Comparison of ENCODE assay signal across 8 mouse cellular contexts in the genomic region with DNA sequence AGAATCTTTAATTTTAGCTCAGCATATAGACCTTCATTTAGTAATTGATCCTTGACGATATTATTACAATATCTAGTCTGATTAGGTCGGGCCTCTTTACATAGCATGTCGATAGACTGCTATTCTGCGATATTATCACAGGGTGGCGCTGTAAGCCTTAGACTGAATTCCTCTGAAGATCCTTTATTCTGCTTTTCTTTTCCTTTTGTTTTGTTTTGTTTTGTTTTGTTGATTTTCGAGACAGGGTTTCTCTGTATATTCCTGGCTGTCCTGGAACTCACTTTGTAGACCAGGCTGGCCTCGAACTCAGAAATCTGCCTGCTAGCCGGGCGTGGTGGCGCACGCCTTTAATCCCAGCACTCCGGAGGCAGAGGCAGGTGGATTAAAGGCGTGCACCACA. TPM values are rescaled to one million over a fixed set of nuclear protein-coding genes. Genes with fewer than 3 reads are reported as not detected.
DNase-seq lines count a peak whose midpoint lies in the region; ATAC-seq and TF ChIP-seq lines count a peak whose summit lies in the region.
"Not testable (repeated sequence)": the region's sequence is repeated elsewhere in the genome, so short reads cannot be mapped to it uniquely, and the experiment has no call there.

No protein-coding gene starts in this region.

- H3K36me3 ChIP-seq in limb, embryonic 13.5 days; macrophage (ENCODE audit: inconsistent target): not testable (repeated sequence)

- DNase-seq in 3T3-L1 (ENCODE audit: low read depth, low spot score) (peak; percentile 68), adipocyte (ENCODE audit: low spot score) (peak; percentile 52)
- peak; percentile 87 for DNase-seq in embryo, embryonic 10.5 days (ENCODE audit: low spot score)
- peak; percentile 86 for DNase-seq in induced T-regulatory cell, adult 2 months (ENCODE audit: low read depth)

- H3K4me2 ChIP-seq in limb, embryonic 13.5 days (replicated peaks): peak overlapping the region; percentile 36

- H3K4me3 ChIP-seq in limb, embryonic 13.5 days: peak overlapping the region; percentile 13; the same call in 1 of the 2 replicates
- peak overlapping the region; percentile 31 for H3K4me3 ChIP-seq in macrophage (ENCODE audit: inconsistent target)
- H3K4me3 ChIP-seq in olfactory bulb, adult 2 months (ENCODE audit: insufficient read depth, low read depth, low read length): peak overlapping the region; percentile 26

- not testable (repeated sequence) for H3K79me2 ChIP-seq in macrophage (ENCODE audit: inconsistent target)

- ATAC-seq in granulocyte monocyte progenitor cell, adult 5-6 weeks (replicated peaks; ENCODE audit: poor library complexity, severe bottlenecking): peak; percentile 65; the same call in 1 of the 2 replicates
- ATAC-seq in limb, embryonic 13.5 days (ENCODE audit: low FRiP score, low read depth): not testable (repeated sequence)

- H3K4me1 ChIP-seq in limb, embryonic 13.5 days; olfactory bulb, adult 2 months (ENCODE audit: control insufficient read depth, insufficient read depth, low read length): not testable (repeated sequence)

- H3K27ac ChIP-seq in limb, embryonic 13.5 days; macrophage; olfactory bulb, adult 2 months (ENCODE audit: insufficient read depth, low read depth, low read length): not testable (repeated sequence)

- H3K9me3 ChIP-seq in limb, embryonic 13.5 days: not testable (repeated sequence)

- not testable (repeated sequence) for TF ChIP-seq CTCF in olfactory bulb, adult 2 months (IDR thresholded peaks at IDR 0.05; ENCODE audit: insufficient read depth, low read depth, low read length)

- H3K27me3 ChIP-seq in limb, embryonic 13.5 days: peaks cover 41% of the 10 kb centered on the region

- not testable (repeated sequence) for TF ChIP-seq POLR2A in olfactory bulb, adult 2 months (IDR thresholded peaks at IDR 0.05; ENCODE audit: insufficient read depth, low read depth, low read length)

- 27% methylated on average over 13 of the region's 13 CpGs for WGBS in limb, embryonic 13.5 days
- 19% methylated on average over 13 of the region's 13 CpGs for WGBS in macrophage (ENCODE audit: missing documents)
- 8% methylated on average over 13 of the region's 13 CpGs for WGBS in olfactory bulb, adult 2 months

- not testable (repeated sequence) for H3K9ac ChIP-seq in limb, embryonic 13.5 days

RNA-seq across cellular contexts. Expression of a gene that starts 13.4 kb away (rescaled TPM):
- total RNA-seq in granulocyte monocyte progenitor cell, adult 5-6 weeks (2014; fragmentation: Nextera tagmentation): 1.8 and 4.4 TPM in 2 replicates
- total RNA-seq in granulocyte monocyte progenitor cell, adult 5-6 weeks (2017): 6.2 and 13.4 TPM in 2 replicates
- polyA plus RNA-seq in limb, embryonic 13.5 days (2015; fragmentation: Nextera tagmentation; extraction: Ambion mirVana): 8.7 and 9.2 TPM in 2 replicates
- total RNA-seq in macrophage (2018; cell fraction: chromatin; rRNA removed): 10 to 100 TPM in 14 of 26 experiments, 1 to 10 TPM in 12; 4.1 to 17.9 (median 10.2) TPM
- 1 to 10 TPM; 1.9 to 7.3 (median 4.6) TPM for total RNA-seq in macrophage (2018; cell fraction: cytosol; rRNA removed)
- 10 to 100 TPM in 10 of 26 experiments, 1 to 10 TPM in 16; 4.3 to 16.6 (median 9.1) TPM for total RNA-seq in macrophage (2018; cell fraction: nucleus; rRNA removed)
- 4.8 to 5.8 TPM (median 5.6 TPM) in 3 replicates for polyA plus RNA-seq in macrophage (2018)
- not detected in 2 replicates for polyA plus RNA-seq in olfactory bulb, adult 2 months (2012; ENCODE audit: insufficient read depth, insufficient read length, low replicate concordance, missing spikeins)

RNA-seq across cellular contexts. Expression of a gene that starts 17.0 kb away (rescaled TPM):
- 3.7 and 9.6 TPM in 2 replicates for total RNA-seq in granulocyte monocyte progenitor cell, adult 5-6 weeks (2014; fragmentation: Nextera tagmentation)
- 5.5 and 6.2 TPM in 2 replicates for total RNA-seq in granulocyte monocyte progenitor cell, adult 5-6 weeks (2017)
- polyA plus RNA-seq in limb, embryonic 13.5 days (2015; fragmentation: Nextera tagmentation; extraction: Ambion mirVana): 19.8 and 20.6 TPM in 2 replicates
- total RNA-seq in macrophage (2018; cell fraction: chromatin; rRNA removed): 10 to 100 TPM in 14 of 26 experiments, 1 to 10 TPM in 12; 2.5 to 20.3 (median 10.6) TPM
- 10 to 100 TPM in 20 of 26 experiments, 1 to 10 TPM in 6; 6.4 to 17.6 (median 14.2) TPM for total RNA-seq in macrophage (2018; cell fraction: cytosol; rRNA removed)
- 10 to 100 TPM in 15 of 26 experiments, 1 to 10 TPM in 11; 3.9 to 25.8 (median 12.4) TPM for total RNA-seq in macrophage (2018; cell fraction: nucleus; rRNA removed)
- 11.5 to 14.2 TPM (median 12.0 TPM) in 3 replicates for polyA plus RNA-seq in macrophage (2018)
- polyA plus RNA-seq in olfactory bulb, adult 2 months (2012; ENCODE audit: insufficient read depth, insufficient read length, low replicate concordance, missing spikeins): not detected in 2 replicates

RNA-seq across cellular contexts. Expression of a gene that starts 24.5 kb away (rescaled TPM):
- total RNA-seq in granulocyte monocyte progenitor cell, adult 5-6 weeks (2014; fragmentation: Nextera tagmentation): 2.7 and 3.7 TPM in 2 replicates
- total RNA-seq in granulocyte monocyte progenitor cell, adult 5-6 weeks (2017): 4.1 and 5.5 TPM in 2 replicates
- polyA plus RNA-seq in limb, embryonic 13.5 days (2015; fragmentation: Nextera tagmentation; extraction: Ambion mirVana): 5.9 and 6.8 TPM in 2 replicates
- total RNA-seq in macrophage (2018; cell fraction: chromatin; rRNA removed): 1 to 10 TPM; 1.2 to 8.2 (median 3.5) TPM
- 1 to 10 TPM in 23 of 26 experiments, under 1 TPM in 3; 0.65 to 3.7 (median 2.0) TPM for total RNA-seq in macrophage (2018; cell fraction: cytosol; rRNA removed)
- total RNA-seq in macrophage (2018; cell fraction: nucleus; rRNA removed): 1 to 10 TPM in 25 of 26 experiments, under 1 TPM in 1; 0.90 to 8.5 (median 2.8) TPM
- polyA plus RNA-seq in macrophage (2018): 1.7 to 2.8 TPM (median 2.4 TPM) in 3 replicates
- polyA plus RNA-seq in olfactory bulb, adult 2 months (2012; ENCODE audit: insufficient read depth, insufficient read length, low replicate concordance, missing spikeins): not detected in 2 replicates

RNA-seq across cellular contexts. Expression of a gene that starts 31.0 kb away (rescaled TPM):
- total RNA-seq in granulocyte monocyte progenitor cell, adult 5-6 weeks (2014; fragmentation: Nextera tagmentation): 2.5 TPM in 1 of 2 replicates, not detected in the other
- total RNA-seq in granulocyte monocyte progenitor cell, adult 5-6 weeks (2017): 4.2 and 8.9 TPM in 2 replicates
- polyA plus RNA-seq in limb, embryonic 13.5 days (2015; fragmentation: Nextera tagmentation; extraction: Ambion mirVana): 7.6 and 7.9 TPM in 2 replicates
- total RNA-seq in macrophage (2018; cell fraction: chromatin; rRNA removed): 1 to 10 TPM in 22 of 26 experiments, under 1 TPM in 4; 0.37 to 8.9 (median 2.3) TPM
- 1 to 10 TPM in 20 of 26 experiments, under 1 TPM in 6; 0.66 to 3.2 (median 2.0) TPM for total RNA-seq in macrophage (2018; cell fraction: cytosol; rRNA removed)
- 1 to 10 TPM in 21 of 26 experiments, under 1 TPM in 5; 0.39 to 6.4 (median 1.7) TPM for total RNA-seq in macrophage (2018; cell fraction: nucleus; rRNA removed)
- polyA plus RNA-seq in macrophage (2018): 1.3 to 3.1 TPM (median 1.6 TPM) in 3 replicates
- polyA plus RNA-seq in olfactory bulb, adult 2 months (2012; ENCODE audit: insufficient read depth, insufficient read length, low replicate concordance, missing spikeins): not detected in 2 replicates

RNA-seq across cellular contexts. Expression of a gene that starts 44.2 kb away (rescaled TPM):
- total RNA-seq in granulocyte monocyte progenitor cell, adult 5-6 weeks (2014; fragmentation: Nextera tagmentation): 8.9 and 10.8 TPM in 2 replicates
- 12.5 and 15.1 TPM in 2 replicates for total RNA-seq in granulocyte monocyte progenitor cell, adult 5-6 weeks (2017)
- polyA plus RNA-seq in limb, embryonic 13.5 days (2015; fragmentation: Nextera tagmentation; extraction: Ambion mirVana): 8.1 and 8.4 TPM in 2 replicates
- 10 to 100 TPM in 1 of 26 experiments, 1 to 10 TPM in 25; 2.2 to 11.6 (median 4.5) TPM for total RNA-seq in macrophage (2018; cell fraction: chromatin; rRNA removed)
- total RNA-seq in macrophage (2018; cell fraction: cytosol; rRNA removed): 1 to 10 TPM; 1.3 to 7.1 (median 3.2) TPM
- 10 to 100 TPM in 1 of 26 experiments, 1 to 10 TPM in 25; 2.4 to 10.6 (median 5.1) TPM for total RNA-seq in macrophage (2018; cell fraction: nucleus; rRNA removed)
- 6.0 to 7.4 TPM (median 6.2 TPM) in 3 replicates for polyA plus RNA-seq in macrophage (2018)
- not detected in 2 replicates for polyA plus RNA-seq in olfactory bulb, adult 2 months (2012; ENCODE audit: insufficient read depth, insufficient read length, low replicate concordance, missing spikeins)

Comparison
In these comparisons a context has a peak if more than half of its experiments do, and no peak if none do; other contexts are left out.
1. RNA of a gene that starts 17.0 kb away (polyA plus RNA-seq): 19.8 to 20.6 TPM in limb, embryonic 13.5 days and 11.5 to 14.2 TPM in macrophage; not detected in olfactory bulb, adult 2 months; every median in the first group is over 10 times any median in the second.
2. Peak in every context shown above with its lines, with median percentiles within 50 percentile points of each other: DNase-seq and H3K4me3 ChIP-seq.